Mouse (Mus musculus) liver, embryonic 12.5 days (tissue): Measurements from ENCODE around the gene Tprn. TPM values are rescaled to one million over a fixed set of nuclear protein-coding genes. Genes with fewer than 3 reads are reported as not detected.
A peak's percentile ranks its signal among the peaks of the same experiment; 100 is the strongest.

Experiments
- ATAC-seq: fragments of 200-750 bp; cut with Nextera tagmentation; 2 replicates; pipeline ENCODE4 v1.8.0; 2017; ENCODE audit warnings: moderate number of reproducible peaks, mild to moderate bottlenecking, moderate library complexity
- H3K27ac ChIP-seq: fragments of 300-500 bp; sonication (generic); 2 replicates; pipeline ENCODE4 v1.5.1; 2016; ENCODE audit warnings: mild to moderate bottlenecking
- H3K27me3 ChIP-seq: fragments of 300-500 bp; sonication (generic); replicated peaks from 2 replicates; pipeline ENCODE4 v1.6.1; 2016; ENCODE audit warnings: mild to moderate bottlenecking, moderate library complexity
- H3K36me3 ChIP-seq: fragments of 300-500 bp; sonication (generic); 2 replicates; pipeline ENCODE4 v1.6.1; 2016; ENCODE audit warnings: mild to moderate bottlenecking, moderate library complexity
- H3K4me1 ChIP-seq: fragments of 300-500 bp; sonication (generic); 2 replicates; pipeline ENCODE4 v1.6.1; 2016
- H3K4me2 ChIP-seq: fragments of 300-500 bp; sonication (generic); 2 replicates; pipeline ENCODE4 v1.6.1; 2016; ENCODE audit warnings: mild to moderate bottlenecking, moderate library complexity
- H3K4me3 ChIP-seq: fragments of 300-500 bp; sonication (generic); 2 replicates; pipeline ENCODE4 v1.5.1; 2016; ENCODE audit warnings: mild to moderate bottlenecking, moderate library complexity
- H3K9ac ChIP-seq: fragments of 300-500 bp; sonication (generic); 2 replicates; pipeline ENCODE4 v1.6.1; 2016; ENCODE audit warnings: mild to moderate bottlenecking, moderate library complexity
- H3K9me3 ChIP-seq: fragments of 300-500 bp; sonication (generic); replicated peaks from 2 replicates; pipeline ENCODE4 v1.6.1; 2016; ENCODE audit warnings: mild to moderate bottlenecking, moderate library complexity
- WGBS: fragments of 180-500 bp; shearing (Covaris S2); methylation state at CpG from one replicate; pipeline ENCODE4 v1.1.7; 2016; ENCODE audit not compliant: insufficient replicate concordance; 5-methylcytosine and 5-hydroxymethylcytosine counted together
- polyA plus RNA-seq: library from polyadenylated mRNA; unstranded; fragments of >200 nt; fragmentation: Nextera tagmentation; extraction: Ambion mirVana; gene quantifications from 2 replicates; pipeline ENCODE4 v1.2.1, GENCODE M21; 2016

Tprn gene
- polyA plus RNA-seq, 1 experiment from 2014 or later = 9.0 TPM

DNA sequence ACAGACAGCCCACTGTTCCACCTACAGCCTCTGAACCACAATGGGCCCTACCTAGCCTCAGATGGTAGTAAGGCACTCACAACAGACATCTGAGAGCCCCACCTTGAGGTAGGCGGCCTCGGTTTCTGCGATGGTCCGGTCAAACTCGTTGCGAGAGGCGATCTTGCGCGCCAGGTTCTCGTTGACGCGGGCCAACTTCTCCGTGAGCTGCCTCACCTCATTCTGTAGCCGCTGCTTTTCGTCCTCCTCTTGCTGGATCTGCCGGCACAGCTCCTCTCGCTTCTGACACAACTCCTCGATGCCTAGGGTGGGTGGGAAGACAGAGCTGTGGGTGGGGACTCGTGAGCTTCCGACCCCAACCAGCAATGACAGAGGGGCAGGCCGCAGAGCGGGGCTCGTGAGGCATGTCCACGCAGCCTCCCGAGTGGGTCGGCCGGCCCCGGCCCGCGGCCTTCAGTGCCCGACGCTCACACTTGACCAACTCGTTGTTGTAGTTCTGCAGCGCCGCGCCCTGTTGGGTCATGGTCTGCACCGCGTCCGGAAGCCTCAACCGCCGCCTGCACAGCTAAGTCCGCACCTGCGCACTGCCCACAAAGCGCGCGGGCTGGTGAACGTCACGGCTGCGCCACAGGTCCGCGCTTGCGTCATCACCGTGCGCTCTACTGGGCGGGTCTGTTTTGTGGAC lies 9.6 kb downstream of the Tprn start, which contains the start of the genes Ssna1 and Anapc2:
TSS of gene Ssna1 (minus strand) at position 612 of the 685 bp plus-strand sequence.
TSS of gene Anapc2 (plus strand) at position 652 of the 685 bp plus-strand sequence.
- Histone ChIP-seq H3K9me3 (no peaks in the 10 kb centered on the region), H3K4me2 (peak within 1 kb of the TSS; percentile 96), H3K9ac (peak within 1 kb of the TSS; percentile 92), H3K36me3 (peaks cover 71% of the 10 kb centered on the region), H3K4me3 (peak within 1 kb of the TSS; percentile 92), H3K4me1 (peaks cover 47% of the 10 kb centered on the region), H3K27ac (peak within 1 kb of the TSS; percentile 94), H3K27me3 (no peaks in the 10 kb centered on the region)
- WGBS = under 1% methylated on average over 55 of the region's 55 CpGs
- ATAC-seq = peak; percentile 92

- Histone ChIP-seq H3K27ac (peak overlapping the region; percentile 94), H3K9ac (peak overlapping the region; percentile 92), H3K27me3 (no peaks in the 10 kb centered on the region), H3K4me2 (peak overlapping the region; percentile 96), H3K4me3 (peak overlapping the region; percentile 92), H3K36me3 (peaks cover 77% of the 10 kb centered on the region), H3K9me3 (no peaks in the 10 kb centered on the region), H3K4me1 (peaks cover 42% of the 10 kb centered on the region)
- peak; percentile 58 for ATAC-seq
- WGBS = under 1% methylated on average over 29 of the region's 29 CpGs
Measured at GRCm38 (mm10) chr2:25272515-25272914, 10.1 kb downstream of the Tprn start.

DNA sequence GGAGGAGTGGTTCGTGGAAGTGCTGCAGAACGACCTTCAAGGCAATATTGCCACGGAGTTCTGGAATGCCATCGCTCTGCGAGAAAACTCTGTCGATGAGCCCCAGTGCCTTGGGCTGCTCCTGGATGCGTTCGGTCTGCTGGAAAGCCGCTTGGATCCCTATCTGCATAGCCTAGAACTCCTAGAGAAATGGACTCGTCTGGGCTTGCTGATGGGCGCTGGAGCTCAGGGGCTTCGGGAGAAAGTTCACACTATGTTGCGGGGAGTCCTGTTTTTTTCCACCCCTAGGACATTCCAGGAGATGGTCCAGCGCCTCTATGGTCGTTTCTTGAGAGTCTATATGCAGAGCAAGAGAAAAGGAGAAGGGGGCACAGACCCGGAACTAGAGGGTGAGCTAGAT lies 10.6 kb downstream of the Tprn start:
- peaks cover 80% of the 10 kb centered on the region for H3K36me3 ChIP-seq
- H3K27ac ChIP-seq = peak overlapping the region; percentile 94
- peak overlapping the region; percentile 96 for H3K4me2 ChIP-seq
- 28% methylated on average over 16 of the region's 16 CpGs for WGBS
- ATAC-seq = no peak
- H3K9me3 ChIP-seq = no peaks in the 10 kb centered on the region
- H3K4me3 ChIP-seq = peak overlapping the region; percentile 92
- no peaks in the 10 kb centered on the region for H3K27me3 ChIP-seq
- H3K4me1 ChIP-seq = peaks cover 37% of the 10 kb centered on the region
- H3K9ac ChIP-seq = peak overlapping the region; percentile 92

DNA sequence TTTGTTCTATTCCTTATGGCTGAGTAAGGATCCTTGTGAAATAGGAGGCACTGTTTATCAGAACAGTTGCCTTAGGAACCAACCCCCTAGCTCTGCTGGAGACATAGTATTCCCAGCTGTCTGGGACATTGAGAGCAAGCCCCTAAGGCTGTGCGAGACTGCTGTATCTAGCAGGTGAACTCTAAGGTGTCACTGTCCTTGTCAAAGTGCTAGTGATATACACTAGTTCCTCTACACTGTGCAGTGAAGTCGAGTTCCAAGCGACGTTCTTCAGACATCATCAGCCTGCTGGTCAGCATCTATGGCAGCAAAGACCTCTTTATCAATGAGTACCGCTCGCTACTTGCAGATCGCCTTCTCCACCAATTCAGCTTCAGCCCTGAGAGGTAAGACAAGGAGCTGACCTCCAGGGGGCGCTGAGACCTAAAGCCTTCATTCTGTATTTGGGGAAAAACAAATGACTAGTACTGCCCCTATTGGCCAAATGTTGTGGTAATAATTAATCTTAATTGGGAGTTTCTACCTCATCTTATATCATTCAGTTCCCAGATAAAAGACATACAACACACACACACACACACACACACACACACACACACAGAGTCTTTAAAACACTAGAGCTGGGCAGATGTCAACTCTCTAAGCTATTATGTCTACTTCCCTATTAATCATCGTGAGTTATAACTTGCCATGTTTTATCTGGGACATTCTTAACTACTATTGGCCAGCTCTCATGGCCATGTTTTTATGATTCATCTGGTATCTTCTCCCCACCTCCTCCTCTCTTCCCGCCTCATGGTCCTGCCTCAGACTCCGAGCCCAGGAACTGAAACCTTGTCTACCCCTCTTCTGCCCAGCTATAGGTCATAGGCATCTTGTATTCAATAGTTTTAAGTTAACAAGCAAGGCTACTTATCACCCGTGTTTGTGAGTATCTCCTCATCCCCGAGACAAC lies 16.8 kb downstream of the Tprn start:
- 57% methylated on average over 13 of the region's 13 CpGs for WGBS
- ATAC-seq = peak; percentile 46; the same call in 1 of the 2 replicates
- H3K27me3 ChIP-seq = no peaks in the 10 kb centered on the region
- peaks cover 99% of the 10 kb centered on the region for H3K36me3 ChIP-seq
- H3K4me1 ChIP-seq = no peaks in the 10 kb centered on the region
- no peak overlapping the region for H3K27ac ChIP-seq
- no peak overlapping the region for H3K9ac ChIP-seq
- no peak overlapping the region for H3K4me3 ChIP-seq
- H3K9me3 ChIP-seq = no peaks in the 10 kb centered on the region
- no peak overlapping the region for H3K4me2 ChIP-seq

- Histone ChIP-seq H3K4me2 (no peak overlapping the region), H3K9ac (no peak overlapping the region), H3K9me3 (no peaks in the 10 kb centered on the region), H3K27ac (no peak overlapping the region), H3K36me3 (peaks cover 58% of the 10 kb centered on the region), H3K27me3 (peaks cover 29% of the 10 kb centered on the region), H3K4me1 (peaks cover 20% of the 10 kb centered on the region), H3K4me3 (no peak overlapping the region)
- 81% methylated on average over 2 of the region's 2 CpGs for WGBS
- no peak for ATAC-seq
Measured at GRCm38 (mm10) chr2:25285551-25285950, 23.1 kb downstream of the Tprn start.

DNA sequence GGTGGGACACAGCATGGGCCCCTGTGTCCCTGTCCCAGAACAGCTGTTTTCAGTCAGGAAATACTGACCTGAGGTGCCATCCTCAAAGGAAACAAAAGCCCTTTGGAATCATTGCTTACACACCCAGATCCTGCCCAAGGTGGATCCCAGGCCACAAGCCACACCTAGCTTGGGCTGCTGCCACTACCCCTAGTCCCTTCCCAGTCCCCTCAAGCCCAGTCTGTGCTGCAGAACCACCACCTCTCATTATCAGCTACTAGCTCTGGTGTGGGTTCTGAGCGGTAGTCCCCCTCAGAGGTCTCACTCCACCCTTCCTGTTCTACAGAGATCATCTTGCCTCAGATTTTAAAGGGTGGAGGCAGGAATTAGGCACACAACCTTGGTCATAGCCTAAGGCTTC lies 23.9 kb downstream of the Tprn start:
- 8% methylated on average over 1 of the region's 1 CpGs for WGBS
- Histone ChIP-seq H3K4me2 (peak overlapping the region; percentile 21), H3K9me3 (no peaks in the 10 kb centered on the region), H3K36me3 (peaks cover 50% of the 10 kb centered on the region), H3K27ac (no peak overlapping the region), H3K4me1 (peaks cover 20% of the 10 kb centered on the region), H3K27me3 (peaks cover 37% of the 10 kb centered on the region), H3K9ac (no peak overlapping the region), H3K4me3 (no peak overlapping the region)
- ATAC-seq = peak; percentile 43; the same call in 1 of the 2 replicates

DNA sequence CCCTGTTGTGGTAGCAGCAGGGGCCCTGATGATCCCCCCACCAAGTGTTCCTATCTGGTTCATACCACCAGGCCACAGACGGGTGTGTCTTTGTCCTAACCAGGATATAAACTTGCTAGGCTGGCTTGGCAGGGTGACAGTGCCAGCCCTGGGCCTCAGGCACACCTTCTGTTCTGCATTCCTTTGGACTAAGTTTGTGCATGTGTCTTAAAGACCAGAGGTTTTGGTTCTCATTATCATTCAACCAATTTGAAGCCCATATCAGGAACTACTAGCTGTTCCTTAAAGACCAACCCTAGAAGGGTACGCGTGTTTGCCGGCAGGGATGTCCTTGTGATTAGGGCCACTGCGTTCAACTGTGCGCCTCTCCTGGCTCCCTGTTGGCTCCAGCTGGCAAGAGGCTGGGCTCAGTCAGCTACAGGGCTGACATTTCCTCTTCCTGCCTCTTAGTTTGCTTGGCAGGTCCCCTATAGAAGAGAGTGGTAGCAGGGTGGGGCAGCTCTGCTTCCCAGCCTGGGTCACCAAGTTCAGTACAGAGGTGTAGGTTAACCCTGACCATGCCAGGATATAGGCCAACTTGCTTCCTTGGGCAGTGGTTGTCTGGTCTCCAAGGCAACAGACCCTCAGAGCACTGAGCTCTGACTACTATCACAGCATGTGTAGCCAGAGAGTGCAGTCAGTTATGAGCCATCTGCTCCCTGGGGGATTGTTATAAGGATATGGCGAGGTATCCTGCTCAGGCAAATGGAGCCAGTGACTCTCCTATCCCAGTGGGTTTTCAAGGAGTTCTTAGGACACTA lies 24.6 kb downstream of the Tprn start:
- Histone ChIP-seq H3K36me3 (peaks cover 45% of the 10 kb centered on the region), H3K9me3 (no peaks in the 10 kb centered on the region), H3K9ac (no peak overlapping the region), H3K27ac (no peak overlapping the region), H3K27me3 (peaks cover 44% of the 10 kb centered on the region), H3K4me3 (no peak overlapping the region), H3K4me1 (peaks cover 25% of the 10 kb centered on the region), H3K4me2 (peak overlapping the region; percentile 21)
- 33% methylated on average over 7 of the region's 7 CpGs for WGBS
- ATAC-seq = peak; percentile 56; the same call in 1 of the 2 replicates

- 79% methylated on average over 6 of the region's 6 CpGs for WGBS
- ATAC-seq = no peak
- Histone ChIP-seq H3K4me2 (peak within 1 kb of the TSS; percentile 21; the same call in 1 of the 2 replicates), H3K27ac (no peak within 1 kb of the TSS), H3K9me3 (no peaks in the 10 kb centered on the region), H3K4me1 (peaks cover 31% of the 10 kb centered on the region), H3K4me3 (no peak within 1 kb of the TSS), H3K27me3 (peaks cover 54% of the 10 kb centered on the region), H3K9ac (no peak within 1 kb of the TSS), H3K36me3 (peaks cover 34% of the 10 kb centered on the region)
Measured at GRCm38 (mm10) chr2:25287927-25288649, 25.7 kb downstream of the Tprn start, which contains the start of gene Tmem210. Gene Tmem210, plus strand, starts transcription at chr2:25288145.

DNA sequence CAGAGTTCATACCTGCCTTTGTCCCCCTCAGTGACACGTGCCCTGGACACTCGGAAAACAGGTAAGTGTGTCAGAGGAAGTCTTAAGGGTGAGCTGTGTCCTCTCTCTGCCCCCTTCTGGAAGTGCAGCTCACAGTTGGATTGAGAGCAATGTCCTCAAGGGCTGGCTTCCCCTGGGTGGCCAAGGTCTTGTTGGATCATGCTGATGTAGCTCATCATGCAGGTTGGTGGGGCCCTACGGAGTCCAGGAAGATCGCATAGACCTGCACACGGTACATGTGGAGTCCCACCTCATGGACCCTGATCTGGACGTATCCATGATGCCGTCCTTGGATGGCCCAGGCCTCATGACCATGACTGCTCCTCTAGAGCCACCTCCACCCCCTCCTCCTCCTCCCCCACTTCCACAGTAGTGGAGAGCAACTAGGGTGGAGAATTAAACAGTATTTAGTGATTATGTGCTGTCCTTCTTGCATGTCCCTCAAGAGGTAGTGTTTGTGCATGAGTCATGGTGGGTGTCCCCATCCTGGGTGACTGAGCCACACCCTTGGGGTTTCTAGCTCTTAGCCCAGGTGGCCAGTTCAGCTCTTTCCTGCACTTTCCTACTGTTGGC lies 26.4 kb downstream of the Tprn start:
- Histone ChIP-seq H3K4me2 (no peak overlapping the region), H3K36me3 (peaks cover 26% of the 10 kb centered on the region), H3K9ac (no peak overlapping the region), H3K9me3 (no peaks in the 10 kb centered on the region), H3K4me1 (peaks cover 31% of the 10 kb centered on the region), H3K4me3 (no peak overlapping the region), H3K27ac (no peak overlapping the region), H3K27me3 (peaks cover 62% of the 10 kb centered on the region)
- no peak for ATAC-seq
- WGBS = 68% methylated on average over 7 of the region's 7 CpGs

DNA sequence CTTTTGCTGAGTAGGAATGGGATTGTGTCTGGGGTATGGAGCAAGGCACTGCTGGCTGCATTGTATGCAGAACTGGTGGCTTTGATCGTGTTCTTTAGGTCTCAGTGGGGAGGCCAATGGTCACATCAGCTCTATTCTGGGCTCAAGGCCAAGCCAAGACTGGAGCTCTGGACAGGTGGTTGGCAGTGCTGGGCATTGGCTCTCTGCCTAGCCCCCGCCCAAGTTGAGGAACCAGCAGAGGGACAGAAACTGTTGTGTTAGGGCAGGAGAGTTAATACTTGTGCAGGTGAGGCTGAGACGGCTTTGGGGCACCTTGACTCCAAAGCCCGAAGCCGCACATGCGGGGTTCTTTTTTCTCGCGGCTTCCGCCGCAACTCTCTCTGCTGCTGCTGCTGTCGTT lies 27.2 kb downstream of the Tprn start, which contains the start of gene Lrrc26:
TSS of gene Lrrc26 (plus strand) at position 265 of the 400 bp plus-strand sequence.
- Histone ChIP-seq H3K9me3 (no peaks in the 10 kb centered on the region), H3K9ac (no peak within 1 kb of the TSS), H3K4me1 (peaks cover 31% of the 10 kb centered on the region), H3K36me3 (peaks cover 18% of the 10 kb centered on the region), H3K4me2 (no peak within 1 kb of the TSS), H3K4me3 (no peak within 1 kb of the TSS), H3K27ac (no peak within 1 kb of the TSS), H3K27me3 (peaks cover 70% of the 10 kb centered on the region)
- no peak for ATAC-seq
- WGBS = 14% methylated on average over 11 of the region's 11 CpGs
